Mouse (Mus musculus) mesoderm, embryonic 11.5 days (tissue): ENCODE measurements at regions not wholly inside any gene's neighbourhood (a gene's known extent, or its start where the extent isn't known, plus 50 kb on each side); places are given as distances from the start of the nearest gene placed in this dataset.
"Not testable (repeated sequence)": the region's sequence is repeated elsewhere in the genome, so short reads cannot be mapped to it uniquely, and the experiment has no call there.

Experiments
- DNase-seq: peaks from one replicate; pipeline ENCODE4 v3.0.0-alpha.2; 2012; ENCODE audit warnings: low read depth, low spot score

GRCm38 (mm10) chr9:31653788-31654187 lies 189.5 kb upstream of the Tmem45b start:
- no peak for DNase-seq

DNA sequence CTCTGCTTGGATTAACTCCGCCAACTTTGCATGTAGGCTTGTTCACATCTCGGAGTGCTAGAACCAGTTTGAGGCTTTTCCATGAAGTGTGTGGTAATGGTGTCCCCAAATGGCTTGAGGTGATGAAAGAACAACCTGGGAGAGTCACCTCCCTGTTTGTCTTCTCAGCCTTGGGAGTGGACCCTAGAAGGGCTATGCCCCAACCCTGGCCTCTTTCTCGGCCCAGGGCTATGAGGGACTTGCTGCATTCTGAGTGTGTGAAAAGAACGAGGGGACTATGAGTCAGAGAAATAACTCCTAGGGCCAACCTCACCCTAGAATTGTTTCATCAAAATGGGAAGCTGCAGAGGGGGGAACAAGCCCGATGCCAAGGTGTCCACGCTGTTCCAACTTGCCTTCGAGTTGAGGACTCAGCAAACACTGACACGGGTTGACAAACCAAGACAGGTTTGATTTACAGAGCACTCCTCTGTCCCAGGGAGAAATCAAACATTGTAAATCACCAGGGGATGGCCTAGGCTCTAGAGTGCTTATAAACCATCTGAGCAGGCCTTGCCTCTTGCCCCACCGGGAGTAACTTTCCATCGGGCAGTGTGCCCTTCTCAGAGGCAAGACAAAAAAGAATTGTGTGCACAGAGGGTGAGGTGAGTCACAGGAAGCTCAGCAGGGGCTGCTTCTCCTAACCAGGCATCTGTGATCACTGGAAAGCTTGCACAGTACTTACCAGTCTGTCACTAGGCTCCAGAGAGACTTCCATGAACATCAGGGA lies 186.3 kb upstream of the Tmem45b start:
- DNase-seq, result no peak

- no peak for DNase-seq
These were observed 184.8 kb upstream of the Tmem45b start for GRCm38 (mm10) chr9:31649073-31649472.

- DNase-seq, result no peak
These were observed 184.3 kb upstream of the Tmem45b start for GRCm38 (mm10) chr9:31648551-31648950.

GRCm38 (mm10) chr9:31645114-31645513 lies 180.9 kb upstream of the Tmem45b start:
- no peak for DNase-seq

DNA sequence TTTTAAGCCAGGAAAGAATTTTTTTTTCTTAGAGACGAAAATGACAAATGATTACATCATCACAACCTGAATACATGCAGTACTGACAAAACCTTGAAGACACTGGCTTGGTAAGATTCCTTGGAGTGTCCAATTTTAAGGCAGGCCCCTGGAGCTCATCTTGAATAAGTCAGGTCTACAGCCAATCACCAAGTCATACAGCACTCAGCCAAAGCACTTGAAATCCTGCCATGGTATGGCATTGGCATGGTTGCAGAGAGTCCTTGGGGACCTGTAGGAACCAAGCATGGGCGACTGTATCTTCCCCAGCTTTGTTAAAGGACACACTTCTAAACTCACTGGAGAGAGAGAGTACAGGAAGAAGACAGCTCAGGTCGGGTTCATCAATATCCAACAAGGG lies 179.8 kb upstream of the Tmem45b start:
- no peak for DNase-seq

DNA sequence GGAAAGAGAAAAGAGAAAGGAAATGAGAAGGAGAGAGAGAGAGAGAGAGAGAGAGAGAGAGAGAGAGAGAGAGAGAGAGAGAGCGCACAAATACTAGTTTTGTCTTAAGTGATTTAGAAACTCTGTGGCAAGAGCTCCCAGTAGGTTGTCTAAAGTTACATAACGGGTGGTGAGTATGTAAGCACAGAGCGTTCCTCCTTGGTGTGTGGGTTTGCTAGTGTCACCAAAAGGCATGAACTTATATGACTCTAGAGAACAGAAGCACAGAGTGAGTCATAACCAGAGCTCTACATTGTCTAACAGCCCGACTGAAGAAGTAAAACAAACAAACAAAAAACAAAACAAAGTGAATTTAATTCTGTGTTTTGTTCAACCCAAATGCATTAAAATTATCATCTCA lies 177.9 kb upstream of the Tmem45b start:
- no peak for DNase-seq

DNA sequence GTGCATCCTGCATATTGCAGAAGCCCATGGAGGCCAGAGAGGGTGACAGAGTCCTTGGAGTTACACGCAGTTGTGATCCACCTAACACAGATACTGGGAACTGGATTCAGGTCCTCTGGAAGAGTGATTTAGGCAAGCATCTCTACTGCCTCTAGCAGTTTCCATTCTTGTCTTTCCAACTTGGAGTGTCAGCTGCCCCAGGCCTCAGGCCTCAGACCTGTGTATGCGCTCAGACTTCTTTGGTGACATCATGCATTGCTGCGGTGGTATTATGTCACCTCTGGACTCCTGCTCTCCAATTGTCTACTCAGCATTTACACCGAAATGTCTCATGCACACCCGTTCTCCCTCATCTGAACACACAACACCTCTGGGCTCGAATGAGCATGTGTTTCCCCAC lies 164.0 kb upstream of the Tmem45b start:
- no peak for DNase-seq

DNA sequence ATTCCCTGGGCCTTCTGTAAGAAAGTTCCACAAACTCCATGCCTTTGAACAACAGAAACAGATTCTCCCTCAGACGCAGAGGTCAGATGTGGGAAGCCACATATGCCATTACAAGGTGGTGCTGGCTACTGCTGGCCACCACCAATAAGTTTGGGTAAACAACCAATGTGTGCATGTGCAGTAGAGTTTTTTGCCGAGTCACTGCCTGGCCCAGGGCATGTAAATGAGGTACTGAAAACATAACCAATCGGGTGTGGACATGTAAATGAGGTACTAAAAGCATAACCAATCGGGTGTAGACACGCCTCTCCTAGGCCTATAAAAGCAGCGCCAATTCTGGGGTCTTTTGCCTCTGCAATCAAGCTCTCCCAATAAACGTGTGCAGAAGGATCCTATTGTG lies 157.3 kb upstream of the Tmem45b start:
- DNase-seq, result not testable (repeated sequence)

DNA sequence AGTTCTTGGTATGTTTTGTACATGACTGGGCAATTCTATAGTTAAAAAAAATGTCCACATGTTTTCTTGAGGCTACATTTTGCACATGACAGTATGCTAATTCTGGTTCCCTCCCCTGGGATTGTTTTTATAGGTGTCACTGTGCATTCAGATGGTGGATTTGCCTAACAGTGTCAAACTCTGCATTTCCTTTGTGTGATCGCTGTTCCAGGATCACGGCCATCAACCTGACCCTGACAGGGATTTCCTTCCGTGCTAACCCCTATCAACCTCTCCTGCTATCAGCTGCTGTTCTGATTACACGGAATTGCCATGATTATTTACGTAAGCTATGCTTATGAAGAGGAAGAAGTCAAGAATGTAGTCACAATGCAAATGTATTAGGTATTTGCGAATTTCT lies 155.1 kb upstream of the Tmem45b start:
- no peak for DNase-seq

DNA sequence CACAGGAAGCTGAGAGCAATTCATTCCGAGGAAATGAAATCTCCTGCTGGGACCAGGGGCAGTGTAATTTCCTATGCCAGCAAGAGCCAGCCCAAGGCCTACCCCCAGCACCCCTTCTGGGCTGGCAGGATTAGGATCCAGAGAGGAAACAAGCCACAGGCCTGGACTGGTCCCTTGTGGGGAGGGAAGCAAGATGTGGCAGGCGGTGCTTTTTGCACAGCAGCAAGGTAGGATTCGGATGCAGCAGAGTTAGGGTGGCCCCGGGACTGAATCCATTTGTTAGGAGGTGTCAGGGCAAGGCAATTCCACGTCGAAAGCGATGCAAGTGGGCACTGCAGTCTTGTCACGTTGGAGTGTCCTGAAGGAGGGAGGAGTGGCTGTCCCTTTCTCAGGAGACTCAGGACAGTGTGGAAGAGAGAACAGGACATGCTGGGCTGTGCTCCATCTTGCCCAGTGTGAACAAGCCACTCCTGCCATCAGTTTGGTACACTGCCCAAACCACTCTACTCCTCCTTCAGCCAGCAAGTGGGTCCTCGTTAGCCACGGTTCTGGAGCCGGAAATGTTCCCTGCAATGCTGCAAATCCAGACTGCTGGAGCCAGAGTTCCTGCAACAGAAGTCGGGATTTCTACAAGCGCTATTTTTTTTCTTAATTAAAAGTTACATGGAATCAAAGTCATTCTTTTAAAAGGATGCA lies 150.1 kb upstream of the Tmem45b start:
- DNase-seq, result no peak

DNA sequence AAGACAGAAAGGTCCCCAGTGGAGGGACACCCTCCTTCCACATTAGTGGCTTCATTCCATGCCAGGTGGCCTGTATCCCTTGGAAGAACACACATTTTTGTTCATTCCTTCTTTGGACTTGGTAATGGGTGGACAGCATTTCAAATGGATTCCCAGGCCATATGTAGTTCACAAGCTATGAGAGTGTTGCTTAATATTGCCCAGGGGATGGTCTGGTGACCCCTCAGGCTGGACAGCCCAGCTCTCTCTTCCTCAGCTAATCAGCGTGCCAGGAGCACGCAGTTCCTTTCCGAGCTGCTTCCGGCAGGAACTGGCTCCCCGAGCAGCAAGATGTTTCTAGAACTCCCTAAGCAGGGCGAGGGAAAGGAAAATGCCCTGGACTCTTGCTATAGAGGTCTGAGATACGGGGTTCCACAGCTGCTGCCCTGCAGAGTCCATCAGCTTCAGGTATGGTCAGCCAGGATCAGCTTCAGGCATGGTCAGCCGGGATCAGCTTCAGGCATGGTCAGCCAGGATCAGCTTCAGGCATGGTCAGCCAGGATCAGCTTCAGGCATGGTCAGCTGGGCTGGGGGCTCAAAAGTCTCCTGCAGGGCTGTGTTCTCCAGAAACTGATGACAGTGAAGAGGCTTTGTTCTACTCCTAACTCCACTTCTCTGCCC lies 146.9 kb upstream of the Tmem45b start:
- DNase-seq, result no peak

DNA sequence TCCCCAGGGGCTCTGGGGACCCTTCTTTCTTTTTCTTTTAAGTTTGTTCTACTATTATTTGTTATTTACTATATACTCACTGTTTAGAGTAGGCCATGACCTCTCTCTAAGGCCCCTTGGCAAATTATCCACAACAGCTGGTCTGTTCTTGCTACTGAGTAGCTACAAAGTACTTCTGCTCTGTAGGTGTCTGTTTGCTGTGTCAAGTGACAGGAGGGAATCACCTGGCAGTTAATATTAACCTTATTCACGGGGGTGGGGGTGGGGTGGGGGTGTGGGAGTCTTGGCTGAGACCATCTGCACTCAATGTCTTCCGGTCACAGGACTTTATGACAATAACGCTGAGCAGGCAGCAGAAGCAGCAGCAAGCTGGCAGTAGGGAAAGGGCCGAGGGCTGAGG lies 146.4 kb upstream of the Tmem45b start:
- no peak for DNase-seq

DNA sequence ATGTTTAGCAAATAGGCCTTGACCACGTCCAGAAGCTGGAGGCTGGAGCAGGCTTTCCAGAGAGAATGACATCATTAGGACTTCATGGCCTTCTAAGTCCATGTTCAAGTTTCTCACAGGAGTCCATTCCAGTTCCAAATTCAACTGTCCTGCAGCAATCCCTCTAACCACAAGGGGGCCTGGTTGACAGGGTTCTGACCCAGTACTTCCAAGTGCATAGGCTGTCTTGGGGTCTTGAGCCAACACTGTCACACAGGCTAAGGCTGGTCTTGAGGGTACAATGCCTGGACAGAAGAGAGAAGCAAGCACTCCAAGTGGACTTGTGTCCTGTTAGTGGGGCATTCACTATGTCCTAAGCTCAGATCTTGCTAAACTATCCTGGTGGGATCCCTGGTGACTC lies 145.9 kb upstream of the Tmem45b start:
- DNase-seq, result peak; percentile 29

- DNase-seq, result no peak
These were observed 145.5 kb upstream of the Tmem45b start for GRCm38 (mm10) chr9:31609731-31610130.

DNA sequence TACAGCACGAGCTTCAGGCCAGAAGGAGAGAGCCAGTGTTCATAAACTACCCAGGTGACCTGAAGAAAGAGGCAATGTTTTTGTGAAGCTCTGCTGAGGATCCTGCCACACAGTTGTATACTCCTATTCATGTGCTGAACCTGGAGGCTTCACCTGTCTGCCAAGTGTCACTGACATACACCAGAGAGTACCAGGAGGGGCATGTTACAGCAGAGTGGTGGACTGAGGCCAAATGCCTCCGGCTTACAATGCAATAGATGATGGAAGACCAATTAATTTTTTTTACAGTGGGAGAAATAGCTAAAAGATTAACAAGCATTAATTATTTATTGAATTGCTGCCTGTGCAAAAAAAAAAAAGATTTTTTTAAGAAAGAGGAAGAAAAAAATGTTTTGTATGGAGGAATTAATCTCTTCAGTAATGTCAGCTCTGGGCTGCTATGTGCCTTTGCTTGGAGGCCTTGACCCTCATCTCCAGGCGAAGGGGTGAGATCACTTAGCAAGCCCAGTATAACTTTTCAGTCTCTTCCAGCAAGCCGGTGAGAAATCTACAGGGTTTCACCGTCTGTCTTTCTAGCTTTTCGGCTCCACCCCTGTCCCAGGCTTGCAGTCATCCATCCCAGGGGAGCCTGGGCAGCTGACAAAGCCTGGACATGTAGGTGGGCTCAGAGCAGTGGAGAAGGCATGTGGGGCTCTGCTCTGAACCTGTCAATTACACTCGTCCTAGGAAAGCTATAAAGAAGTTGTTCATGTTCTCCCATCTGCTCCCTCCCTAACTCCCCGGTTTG lies 144.0 kb upstream of the Tmem45b start:
- no peak for DNase-seq

- DNase-seq, result no peak
These were observed 142.7 kb upstream of the Tmem45b start for GRCm38 (mm10) chr9:31606936-31607335.

DNA sequence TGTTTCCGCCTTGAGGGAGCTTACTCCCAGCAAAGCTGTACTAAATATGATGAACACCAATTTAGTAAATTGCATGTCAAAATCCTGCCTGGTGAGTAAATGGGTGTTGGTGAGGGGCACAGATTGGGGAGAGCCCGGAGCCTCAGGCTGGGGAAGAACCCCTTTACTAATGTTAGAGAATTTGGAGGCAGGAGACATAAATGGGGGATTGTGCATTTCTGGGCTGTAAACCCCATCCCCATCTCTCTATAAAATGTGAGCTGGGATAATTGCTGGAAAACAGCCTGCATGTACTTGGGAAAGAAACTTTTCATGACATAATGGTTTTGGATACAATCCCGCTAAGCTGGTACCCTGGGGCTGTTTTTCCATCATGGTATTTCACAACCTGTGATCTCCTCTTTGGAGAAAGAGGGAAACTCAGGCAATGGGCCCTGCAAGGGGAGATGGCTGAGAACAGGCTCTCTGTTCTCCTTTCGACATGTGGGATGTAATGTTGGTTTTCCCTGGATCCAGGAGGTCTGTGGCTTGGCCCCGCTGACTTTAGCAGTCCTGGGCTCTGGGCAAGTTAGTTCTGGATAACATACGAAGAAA lies 140.3 kb upstream of the Tmem45b start:
- DNase-seq, result no peak

GRCm38 (mm10) chr9:31602707-31603106 lies 138.4 kb upstream of the Tmem45b start:
- no peak for DNase-seq

DNA sequence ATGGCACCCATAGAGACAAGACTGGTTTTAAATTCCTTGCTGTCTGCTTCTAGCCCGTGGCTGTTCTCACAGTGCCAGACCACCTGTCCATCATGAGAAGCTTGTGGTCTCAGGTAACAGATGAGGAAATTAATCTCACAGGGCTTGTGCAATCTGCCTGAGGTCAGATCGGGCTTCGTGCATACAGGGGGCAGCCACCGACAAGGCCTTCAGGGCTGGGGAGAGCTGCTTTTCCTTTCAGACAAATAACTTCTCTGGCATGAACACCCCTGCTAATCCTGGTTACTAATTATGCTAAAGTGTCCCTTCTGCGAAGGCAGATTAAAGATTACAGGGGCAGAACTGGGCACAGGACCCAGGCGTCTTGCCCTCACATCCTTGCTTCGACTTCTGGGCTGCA lies 130.8 kb upstream of the Tmem45b start:
- DNase-seq, result no peak

GRCm38 (mm10) chr9:31587671-31588070 lies 123.4 kb upstream of the Tmem45b start:
- no peak for DNase-seq

GRCm38 (mm10) chr9:31583983-31584382 lies 119.7 kb upstream of the Tmem45b start:
- DNase-seq, result no peak
